Comparison of ENCODE assay signal across 19 mouse cellular contexts in the genomic region with DNA sequence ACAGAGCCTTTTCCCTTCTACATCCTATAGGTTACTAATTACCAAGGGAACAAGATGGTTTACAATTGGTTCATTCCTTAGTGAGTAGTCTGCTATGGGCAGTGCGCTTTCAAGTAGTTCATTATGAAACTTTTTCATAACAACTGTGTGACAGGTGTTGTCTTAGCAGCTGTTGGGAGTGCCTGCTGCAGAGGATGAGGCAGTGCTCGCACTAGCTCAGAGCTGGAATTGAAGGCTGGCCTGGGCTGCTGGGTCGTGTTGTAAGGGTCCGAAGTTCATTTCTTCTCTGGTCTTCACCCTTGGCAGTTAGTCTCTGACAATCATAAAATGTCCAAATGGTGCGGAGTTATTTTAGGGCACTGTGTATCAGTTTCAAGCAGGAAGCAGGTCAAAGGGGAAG. TPM values are rescaled to one million over a fixed set of nuclear protein-coding genes. Genes with fewer than 3 reads are reported as not detected.
A peak's percentile ranks its signal among the peaks of the same experiment; 100 is the strongest.
DNase-seq lines count a peak whose midpoint lies in the region; ATAC-seq and TF ChIP-seq lines count a peak whose summit lies in the region.
"Had no signal": no experiment of that assay in that cellular context is flagged by ENCODE, and none has a peak within 500 bp of the region (broad histone marks: within the 10 kb centered on the region; RNA-seq: fewer than 3 reads in every experiment).

No protein-coding gene starts in this region.

- TF ChIP-seq POLR2A in myocyte (IDR thresholded peaks at IDR 0.05; ENCODE audit: insufficient read length, low read depth), result no peak
- TF ChIP-seq POLR2A in lung, adult 2 months (IDR thresholded peaks at IDR 0.05; ENCODE audit: borderline replicate concordance, extremely low read depth, low read depth, low read length), result no peak

- peak overlapping the region; percentile 17; the same call in 1 of the 2 replicates for H3K4me3 ChIP-seq in gastrocnemius, adult 2 months
- H3K4me3 ChIP-seq in kidney, embryonic 15.5 days (replicated peaks), result no peak overlapping the region
- H3K4me3 ChIP-seq in intestine, embryonic 14.5 days (ENCODE audit: low read depth, low read length), result no peak overlapping the region
- H3K4me3 ChIP-seq in myocyte, result no peak overlapping the region
- no peak overlapping the region for H3K4me3 ChIP-seq in lung, adult 2 months (replicated peaks; ENCODE audit: extremely low read depth, low read depth, low read length)
- H3K4me3 ChIP-seq: erythroblast, embryonic 14.5 days; hindbrain, embryonic 12.5 days; liver, embryonic 13.5 days; midbrain, embryonic 10.5 days had no signal

- ATAC-seq in kidney, embryonic 15.5 days (replicated peaks; ENCODE audit: low FRiP score), result no peak
- 0 out of 2 replicates have a peak, but pooled peaks have one; percentile 34 for ATAC-seq in intestine, embryonic 14.5 days (replicated peaks; ENCODE audit: low FRiP score, low TSS enrichment, low read depth)
- ATAC-seq: forebrain, embryonic 16.5 days; inflammation-experienced regulatory T-cells, adult 6 months had no signal

- DNase-seq in gastrocnemius, adult 2 months, result peak; percentile 37
- DNase-seq in gastrocnemius, postnatal 10 days, result no peak
- peak; percentile 20 to 57 for DNase-seq in kidney, postnatal 25 days
- no peak for DNase-seq in intestine, embryonic 14.5 days (ENCODE audit: low spot score)
- DNase-seq in lung, adult 2 months, result no peak
- DNase-seq: adrenal gland, adult 8-10 months; cerebellum, adult 11-12 months; cerebellum, postnatal 36 days; liver, embryonic 13.5 days; lung, postnatal 4 days; right cerebral cortex, postnatal 25 days; thymus, postnatal 25 days had no signal

- TF ChIP-seq CTCF in gastrocnemius, adult 2 months (IDR thresholded peaks at IDR 0.05), result no peak
- TF ChIP-seq CTCF in lung, adult 2 months (IDR thresholded peaks at IDR 0.05; ENCODE audit: insufficient read depth, low read length), result no peak

- 75% methylated on average over 5 of the region's 5 CpGs for WGBS in kidney, embryonic 15.5 days
- WGBS in intestine, embryonic 14.5 days, result 62% methylated on average over 5 of the region's 5 CpGs
- WGBS in lung, adult 2 months, result 75% methylated on average over 5 of the region's 5 CpGs

- peaks cover 9% of the 10 kb centered on the region; the same call in 1 of the 2 replicates for H3K4me1 ChIP-seq in kidney, embryonic 15.5 days
- peaks cover 8% of the 10 kb centered on the region for H3K4me1 ChIP-seq in intestine, embryonic 14.5 days (replicated peaks; ENCODE audit: control insufficient read depth, insufficient read depth, low read length)
- H3K4me1 ChIP-seq in lung, adult 2 months (ENCODE audit: control insufficient read depth, insufficient read depth, low read length), result peaks cover 13% of the 10 kb centered on the region
- H3K4me1 ChIP-seq: hindbrain, embryonic 12.5 days had no signal

- H3K27ac ChIP-seq in gastrocnemius, adult 2 months, result peak overlapping the region; percentile 83
- H3K27ac ChIP-seq in kidney, embryonic 15.5 days, result no peak overlapping the region
- H3K27ac ChIP-seq in intestine, embryonic 14.5 days (ENCODE audit: low read depth), result no peak overlapping the region
- H3K27ac ChIP-seq: hindbrain, embryonic 12.5 days; liver, embryonic 13.5 days; midbrain, embryonic 10.5 days had no signal

- H3K4me2 ChIP-seq in kidney, embryonic 15.5 days, result no peak overlapping the region
- H3K4me2 ChIP-seq in intestine, embryonic 14.5 days (ENCODE audit: low read length), result no peak overlapping the region
- peak overlapping the region; percentile 7 for H3K4me2 ChIP-seq in myocyte (ENCODE audit: low read depth)
- H3K4me2 ChIP-seq: hindbrain, embryonic 12.5 days had no signal

- H3K36me3 ChIP-seq in kidney, embryonic 15.5 days, result no peaks in the 10 kb centered on the region
- H3K36me3 ChIP-seq in intestine, embryonic 14.5 days (ENCODE audit: control insufficient read depth, insufficient read depth, low read length), result peaks cover 2% of the 10 kb centered on the region; the same call in 1 of the 2 replicates
- H3K36me3 ChIP-seq in myocyte (ENCODE audit: control insufficient read depth, insufficient read depth), result no peaks in the 10 kb centered on the region
- H3K36me3 ChIP-seq: hindbrain, embryonic 12.5 days; liver, embryonic 13.5 days had no signal

- no peak overlapping the region for H3ac ChIP-seq in myocyte (ENCODE audit: control insufficient read depth, insufficient read length)

- intact Hi-C loops in gastrocnemius, adult 2 months (cut with DNase I), result no loop called here

- no peaks in the 10 kb centered on the region for H3K27me3 ChIP-seq in kidney, embryonic 15.5 days
- H3K27me3 ChIP-seq in intestine, embryonic 14.5 days (replicated peaks; ENCODE audit: control insufficient read depth, insufficient read depth, low read length), result no peaks in the 10 kb centered on the region
- no peaks in the 10 kb centered on the region for H3K27me3 ChIP-seq in myocyte (ENCODE audit: control insufficient read depth, insufficient read depth, insufficient read length)
- H3K27me3 ChIP-seq: hindbrain, embryonic 12.5 days; liver, embryonic 13.5 days had no signal

- H3K9me3 ChIP-seq in kidney, embryonic 15.5 days (replicated peaks), result no peaks in the 10 kb centered on the region
- no peaks in the 10 kb centered on the region for H3K9me3 ChIP-seq in intestine, embryonic 14.5 days (ENCODE audit: control insufficient read depth, low read length)
- H3K9me3 ChIP-seq: hindbrain, embryonic 12.5 days; liver, embryonic 13.5 days; midbrain, embryonic 10.5 days had no signal

- no peak overlapping the region for H3K9ac ChIP-seq in kidney, embryonic 15.5 days
- no peak overlapping the region for H3K9ac ChIP-seq in intestine, embryonic 14.5 days (ENCODE audit: low read length)
- H3K9ac ChIP-seq: hindbrain, embryonic 12.5 days; liver, embryonic 13.5 days had no signal

- no peaks in the 10 kb centered on the region for H3K79me2 ChIP-seq in myocyte (ENCODE audit: control insufficient read depth, insufficient read depth)

TF ChIP-seq in myocyte, 11 proteins besides CTCF, POLR2A, EP300 and RAD21:
- TF ChIP-seq MYOG (IDR thresholded peaks at IDR 0.05; ENCODE audit: control insufficient read depth in 1 of 3, insufficient read depth in 1 of 3, insufficient read length in 2 of 3, low read depth in 2 of 3) (peak; percentile 77 to 92 (median 87)), E2F4 (IDR thresholded peaks at IDR 0.05; ENCODE audit: insufficient read depth) (no peak), TCF3 (IDR thresholded peaks at IDR 0.05; ENCODE audit: insufficient read length, low read depth) (peak; percentile 75), REST (IDR thresholded peaks at IDR 0.05; ENCODE audit: insufficient read depth, insufficient read length) (no peak), SRF (IDR thresholded peaks at IDR 0.05; ENCODE audit: control insufficient read depth, insufficient read length, low read depth) (no peak), CEBPB (IDR thresholded peaks at IDR 0.05; ENCODE audit: insufficient read depth, poor library complexity, severe bottlenecking) (no peak), USF1 (IDR thresholded peaks at IDR 0.05; ENCODE audit: low read depth) (no peak), POLR2AphosphoS2 (IDR thresholded peaks at IDR 0.05; ENCODE audit: insufficient read length, low read depth) (no peak), MAX (IDR thresholded peaks at IDR 0.05; ENCODE audit: low read depth) (no peak), TCF12 (IDR thresholded peaks at IDR 0.05; ENCODE audit: insufficient read depth, poor library complexity, severe bottlenecking) (peak; percentile 88), MYOD1 (IDR thresholded peaks at IDR 0.05; ENCODE audit: control insufficient read depth in 1 of 3, insufficient read length in 2 of 3, low read depth in 2 of 3) (peak; percentile 70 to 92 (median 88))

RNA-seq across cellular contexts. Expression of a gene that starts 21.8 kb away (rescaled TPM):
- total RNA-seq in gastrocnemius, adult 2 months (2021), result 10 to 100 TPM; 33.6 to 35.5 TPM
- 10 to 100 TPM; 30.3 to 30.4 TPM for total RNA-seq in gastrocnemius, postnatal 10 days (2021)
- 31.8 and 34.9 TPM in 2 replicates for polyA plus RNA-seq in kidney, embryonic 15.5 days (2015; fragmentation: Nextera tagmentation; extraction: Ambion mirVana)
- polyA plus RNA-seq in intestine, embryonic 14.5 days (2014; fragmentation: Nextera tagmentation; extraction: Ambion mirVana), result 26.9 and 31.3 TPM in 2 replicates
- polyA plus RNA-seq in myocyte (2012; fragmentation: generic; extraction: Trizol), result 26.6 TPM
- polyA plus RNA-seq in lung, adult 2 months (2012; rRNA removed), result 16.7 and 34.1 TPM in 2 replicates

Comparison
In these comparisons a context has a peak if more than half of its experiments do, and no peak if none do; other contexts are left out.
1. DNase-seq: peak in gastrocnemius, adult 2 months (single experiment) and kidney, postnatal 25 days (2 of 2); none in gastrocnemius, postnatal 10 days (single experiment), intestine, embryonic 14.5 days (single experiment) and lung, adult 2 months (single experiment).